Mouse (Mus musculus) limb, embryonic 12.5 days (tissue): ENCODE measurements at regions not wholly inside any gene's neighbourhood (a gene's known extent, or its start where the extent isn't known, plus 50 kb on each side); places are given as distances from the start of the nearest gene placed in this dataset.

Source experiments
- ATAC-seq: fragments of 200-750 bp; cut with Nextera tagmentation; 2 replicates; pipeline ENCODE4 v1.8.0; 2017; ENCODE audit warnings: low read depth, moderate TSS enrichment; ENCODE audit not compliant: insufficient number of reproducible peaks, insufficient read depth, low FRiP score, low TSS enrichment
- H3K27ac ChIP-seq: fragments of 300-500 bp; sonication (generic); 2 replicates; pipeline ENCODE4 v1.5.1; 2016; ENCODE audit warnings: mild to moderate bottlenecking, moderate library complexity
- H3K27me3 ChIP-seq: fragments of 300-500 bp; sonication (generic); 2 replicates; pipeline ENCODE4 v1.6.1; 2016; ENCODE audit warnings: mild to moderate bottlenecking, moderate library complexity
- H3K36me3 ChIP-seq: fragments of 300-500 bp; sonication (generic); 2 replicates; pipeline ENCODE4 v1.6.1; 2016; ENCODE audit warnings: mild to moderate bottlenecking, moderate library complexity
- H3K4me1 ChIP-seq: fragments of 300-500 bp; sonication (generic); replicated peaks from 2 replicates; pipeline ENCODE4 v1.6.1; 2016
- H3K4me2 ChIP-seq: fragments of 300-500 bp; sonication (generic); 2 replicates; pipeline ENCODE4 v1.6.1; 2016; ENCODE audit warnings: mild to moderate bottlenecking, moderate library complexity
- H3K4me3 ChIP-seq: fragments of 300-500 bp; sonication (generic); replicated peaks from 2 replicates; pipeline ENCODE4 v1.5.1; 2016; ENCODE audit warnings: mild to moderate bottlenecking
- H3K9ac ChIP-seq: fragments of 300-500 bp; sonication (generic); replicated peaks from 2 replicates; pipeline ENCODE4 v1.6.1; 2016; ENCODE audit warnings: mild to moderate bottlenecking, moderate library complexity
- H3K9me3 ChIP-seq: fragments of 300-500 bp; sonication (generic); 2 replicates; pipeline ENCODE4 v1.6.1; 2016; ENCODE audit warnings: mild to moderate bottlenecking, moderate library complexity
- WGBS: fragments of 180-500 bp; shearing (Covaris S2); methylation state at CpG from one replicate; pipeline ENCODE4 v1.1.7; 2016; 5-methylcytosine and 5-hydroxymethylcytosine counted together

DNA sequence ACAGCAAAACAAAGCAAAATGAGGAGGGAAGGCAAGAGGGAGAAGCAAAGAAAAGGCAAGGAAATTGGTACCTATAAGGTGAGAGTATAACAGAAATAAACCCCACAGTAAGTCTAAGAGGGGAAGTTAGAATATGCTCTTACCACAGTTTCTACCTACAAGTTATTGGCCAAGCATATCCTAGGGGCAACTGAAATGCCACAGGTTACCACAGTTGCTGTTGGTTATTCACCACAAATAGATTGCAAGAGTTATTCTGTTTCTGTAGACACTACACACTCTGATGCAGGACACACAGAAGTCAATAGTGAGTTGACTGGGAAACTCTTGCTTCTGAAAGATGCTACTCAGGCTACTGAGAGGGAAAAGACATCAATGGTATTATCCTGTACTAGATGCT, 129.7 kb upstream of the P3h2 start:
- H3K27me3 ChIP-seq: no peaks in the 10 kb centered on the region
- no peak overlapping the region for H3K4me3 ChIP-seq
- H3K4me2 ChIP-seq: no peak overlapping the region
- H3K27ac ChIP-seq: no peak overlapping the region
- H3K36me3 ChIP-seq: no peaks in the 10 kb centered on the region
- no peaks in the 10 kb centered on the region for H3K9me3 ChIP-seq
- no peaks in the 10 kb centered on the region for H3K4me1 ChIP-seq
- H3K9ac ChIP-seq: no peak overlapping the region
- no peak for ATAC-seq

DNA sequence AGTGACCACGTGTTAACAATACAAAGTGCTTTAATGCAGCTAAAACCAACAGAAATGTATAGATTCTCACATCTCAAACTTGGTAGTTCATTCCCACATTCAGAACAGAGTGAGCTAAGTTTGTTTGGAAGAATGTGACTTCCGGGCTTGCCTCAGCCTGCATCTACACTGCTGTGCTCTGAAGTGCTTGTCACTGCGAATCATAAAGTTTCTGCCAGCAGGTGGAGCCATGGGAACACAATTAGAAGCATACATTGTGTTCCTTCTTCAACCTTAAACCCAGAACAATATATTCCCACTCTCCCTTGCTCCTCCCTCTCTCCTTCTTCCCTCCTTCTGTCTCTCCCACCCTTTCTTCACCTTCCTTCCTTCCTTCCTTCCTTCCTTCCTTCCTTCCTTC, 128.5 kb upstream of the P3h2 start:
- H3K4me2 ChIP-seq: no peak overlapping the region
- H3K27me3 ChIP-seq: no peaks in the 10 kb centered on the region
- H3K9me3 ChIP-seq: no peaks in the 10 kb centered on the region
- H3K36me3 ChIP-seq: no peaks in the 10 kb centered on the region
- peak; percentile 86 for ATAC-seq
- H3K4me3 ChIP-seq: no peak overlapping the region
- H3K27ac ChIP-seq: no peak overlapping the region
- H3K4me1 ChIP-seq: no peaks in the 10 kb centered on the region
- no peak overlapping the region for H3K9ac ChIP-seq
- 5% methylated on average over 3 of the region's 3 CpGs for whole genome bisulfite sequencing

DNA sequence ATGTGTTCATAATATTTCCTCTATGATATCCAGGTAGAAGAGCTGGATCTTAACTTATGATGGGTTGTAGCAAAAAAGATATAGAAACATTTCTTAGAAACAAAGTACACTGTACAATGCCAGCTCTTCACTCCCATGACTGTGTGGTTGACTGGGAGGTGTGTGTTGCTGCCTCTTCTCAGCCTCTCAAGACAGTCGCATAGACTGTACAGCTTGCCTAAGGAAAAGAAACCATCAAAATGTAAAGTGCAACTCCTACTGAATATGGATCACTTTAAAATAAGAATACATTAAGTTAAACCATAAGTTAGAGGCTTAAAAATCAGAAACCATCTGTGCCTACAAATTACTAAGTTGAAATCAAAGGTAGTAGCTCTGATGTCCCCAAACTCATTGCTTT, 125.5 kb upstream of the P3h2 start:
- Histone ChIP-seq H3K27ac (no peak overlapping the region), H3K27me3 (no peaks in the 10 kb centered on the region), H3K4me2 (no peak overlapping the region), H3K36me3 (no peaks in the 10 kb centered on the region), H3K4me3 (no peak overlapping the region), H3K4me1 (no peaks in the 10 kb centered on the region), H3K9me3 (no peaks in the 10 kb centered on the region), H3K9ac (no peak overlapping the region)
- WGBS: 84% methylated on average over 1 of the region's 1 CpGs
- ATAC-seq: no peak

DNA sequence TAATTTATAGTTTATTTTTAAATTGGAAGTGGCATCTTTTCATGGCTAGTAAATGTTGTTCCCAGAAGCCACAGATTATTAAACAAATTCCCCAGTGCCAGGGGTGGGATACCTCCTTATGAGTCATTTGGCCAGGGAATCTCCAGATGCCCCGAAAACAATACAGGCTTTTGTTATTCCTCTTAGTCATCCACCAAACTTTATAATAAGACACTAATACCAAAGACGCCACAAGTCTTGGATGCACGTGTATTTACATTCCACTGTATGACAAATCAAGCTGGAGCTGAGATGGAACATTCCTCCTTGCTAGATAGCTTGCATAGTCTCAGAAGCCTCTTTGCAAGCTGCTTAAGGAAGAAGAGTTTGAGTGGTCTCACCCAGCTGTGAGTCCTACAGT, 105.8 kb upstream of the P3h2 start:
- H3K4me3 ChIP-seq: no peak overlapping the region
- ATAC-seq: no peak
- H3K9me3 ChIP-seq: peaks cover 7% of the 10 kb centered on the region
- H3K9ac ChIP-seq: no peak overlapping the region
- no peak overlapping the region for H3K27ac ChIP-seq
- H3K4me2 ChIP-seq: no peak overlapping the region
- H3K4me1 ChIP-seq: no peaks in the 10 kb centered on the region
- H3K36me3 ChIP-seq: no peaks in the 10 kb centered on the region
- H3K27me3 ChIP-seq: no peaks in the 10 kb centered on the region
- 92% methylated on average over 3 of the region's 3 CpGs for WGBS

DNA sequence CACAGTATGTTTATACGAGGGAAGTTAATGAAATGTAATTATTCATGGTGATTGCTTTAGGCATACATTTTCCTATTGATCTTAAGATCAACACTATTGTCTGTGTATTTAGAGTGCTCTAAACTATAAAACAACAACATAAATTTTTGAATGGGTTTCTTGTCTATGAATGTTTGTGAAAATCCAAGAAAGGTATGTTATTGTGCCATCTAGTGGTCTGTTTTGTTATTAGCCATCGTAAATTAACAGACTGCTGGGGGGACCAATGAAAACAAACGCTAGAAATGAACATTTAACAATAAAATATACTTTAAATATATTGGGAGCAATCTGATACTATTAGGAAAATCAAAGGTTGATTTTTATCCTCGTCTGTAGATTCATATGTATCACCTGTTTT, 93.5 kb upstream of the P3h2 start:
- H3K27ac ChIP-seq: no peak overlapping the region
- no peaks in the 10 kb centered on the region for H3K9me3 ChIP-seq
- ATAC-seq: no peak
- H3K4me2 ChIP-seq: no peak overlapping the region
- WGBS: 16% methylated on average over 4 of the region's 4 CpGs
- no peak overlapping the region for H3K9ac ChIP-seq
- no peaks in the 10 kb centered on the region for H3K36me3 ChIP-seq
- H3K4me1 ChIP-seq: no peaks in the 10 kb centered on the region
- H3K4me3 ChIP-seq: no peak overlapping the region
- H3K27me3 ChIP-seq: no peaks in the 10 kb centered on the region

DNA sequence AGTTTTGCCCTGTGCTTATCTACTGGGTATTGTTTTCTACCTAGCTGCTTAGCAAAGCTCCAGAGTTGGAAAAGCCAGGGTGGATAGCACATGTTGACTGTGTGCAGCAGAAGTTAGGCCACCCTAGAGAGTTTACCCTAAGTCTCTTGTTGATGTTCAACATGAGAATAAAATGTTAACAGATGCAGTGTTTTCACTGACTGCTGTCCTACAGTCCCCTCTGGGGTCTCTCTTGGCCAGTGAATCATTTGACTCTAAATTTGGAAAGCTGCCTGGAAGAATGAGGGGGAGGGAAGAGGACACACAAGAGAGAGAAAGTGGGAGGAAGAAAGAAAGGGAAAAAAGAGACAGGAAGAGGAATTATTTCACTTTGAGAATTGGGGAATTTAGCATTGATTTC, 90.8 kb upstream of the P3h2 start:
- no peaks in the 10 kb centered on the region for H3K27me3 ChIP-seq
- no peak overlapping the region for H3K4me3 ChIP-seq
- no peaks in the 10 kb centered on the region for H3K36me3 ChIP-seq
- H3K4me2 ChIP-seq: no peak overlapping the region
- no peak overlapping the region for H3K27ac ChIP-seq
- ATAC-seq: no peak
- H3K9ac ChIP-seq: no peak overlapping the region
- H3K4me1 ChIP-seq: no peaks in the 10 kb centered on the region
- H3K9me3 ChIP-seq: no peaks in the 10 kb centered on the region

DNA sequence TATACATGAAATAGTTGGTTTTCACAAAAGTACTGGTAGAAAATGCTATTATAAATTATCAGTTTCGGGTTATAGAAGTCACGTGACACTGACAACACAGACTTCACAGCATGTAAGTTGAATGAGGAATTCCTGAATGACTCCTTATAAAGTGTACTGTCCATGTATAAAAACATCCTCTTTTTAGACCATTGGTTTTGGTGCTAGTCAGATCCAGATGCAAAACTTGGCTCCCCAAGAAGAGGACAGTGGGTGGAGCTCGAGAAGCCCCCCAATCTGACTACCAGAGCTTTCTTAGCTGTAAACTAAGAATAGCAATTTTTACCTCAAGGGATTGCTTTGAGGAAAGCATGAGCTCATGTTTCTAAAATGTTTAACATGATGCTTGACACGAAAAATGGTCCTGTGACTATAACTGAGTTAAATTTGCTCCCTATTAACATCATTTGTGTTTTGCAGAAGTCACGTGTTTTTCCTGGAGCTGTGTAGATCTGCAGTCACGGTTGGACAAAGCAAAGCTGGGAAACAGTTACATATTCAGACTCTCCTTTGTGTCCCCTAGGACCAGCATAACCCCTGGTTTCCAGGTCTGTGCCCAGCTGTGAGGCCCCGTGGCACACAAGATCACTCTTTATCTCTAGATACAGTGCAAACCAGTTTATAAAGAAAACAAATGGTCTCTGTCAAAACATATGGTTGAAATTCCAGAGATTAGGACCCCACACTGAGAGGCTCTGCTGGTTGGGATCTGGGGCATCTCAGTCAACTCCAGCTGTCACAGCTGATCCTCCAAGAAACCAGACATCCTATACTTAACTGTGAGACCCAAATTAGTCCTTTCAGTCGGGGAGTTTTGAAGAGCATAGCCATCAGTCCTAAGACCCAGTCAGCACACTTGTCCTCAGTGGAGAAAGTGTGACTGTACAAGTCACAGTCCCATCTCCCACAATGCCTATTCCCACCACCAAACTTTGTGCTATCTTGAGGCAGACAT, 80.0 kb upstream of the P3h2 start:
- Histone ChIP-seq H3K9ac (no peak overlapping the region), H3K9me3 (no peaks in the 10 kb centered on the region), H3K27me3 (no peaks in the 10 kb centered on the region), H3K4me3 (no peak overlapping the region), H3K36me3 (no peaks in the 10 kb centered on the region), H3K4me1 (0 out of 2 replicates have a peak, but pooled peaks cover 4% of the 10 kb centered on the region), H3K4me2 (no peak overlapping the region), H3K27ac (peak overlapping the region; percentile 50)
- peak; percentile 63; the same call in 1 of the 2 replicates for ATAC-seq
- 48% methylated on average over 8 of the region's 8 CpGs for WGBS

DNA sequence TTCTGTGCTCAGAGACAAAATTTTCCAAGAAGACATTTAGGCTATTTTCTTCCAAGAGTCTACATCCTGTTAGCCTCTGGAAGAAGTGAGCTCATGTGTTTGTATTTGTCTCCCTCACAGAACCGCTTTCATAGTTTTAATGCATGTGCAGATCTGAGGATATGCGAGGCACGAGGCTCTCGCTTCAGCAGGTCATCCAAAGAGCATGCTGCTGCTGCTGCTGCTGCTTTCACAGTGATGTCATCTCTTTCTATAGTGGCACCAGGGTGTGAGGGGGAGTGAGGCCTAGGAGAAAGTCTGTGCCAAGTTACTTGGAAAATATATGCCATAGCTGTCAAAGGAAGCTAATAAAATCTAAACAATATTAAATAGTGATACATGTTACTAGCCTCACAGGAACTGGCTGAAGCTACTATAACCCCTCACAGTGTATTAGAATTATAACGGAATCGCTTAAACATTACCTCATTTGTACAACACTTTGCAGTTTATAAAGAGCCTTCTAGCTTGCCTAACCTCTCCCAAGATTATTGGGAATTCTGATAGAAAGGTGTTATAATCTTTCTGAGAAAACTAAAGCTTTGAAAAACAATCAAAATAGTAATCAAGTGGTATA, 79.2 kb upstream of the P3h2 start:
- H3K4me2 ChIP-seq: no peak overlapping the region
- H3K9me3 ChIP-seq: no peaks in the 10 kb centered on the region
- no peak overlapping the region for H3K4me3 ChIP-seq
- H3K27ac ChIP-seq: no peak overlapping the region
- WGBS: 65% methylated on average over 6 of the region's 6 CpGs
- no peaks in the 10 kb centered on the region for H3K27me3 ChIP-seq
- H3K36me3 ChIP-seq: no peaks in the 10 kb centered on the region
- 0 out of 2 replicates have a peak, but pooled peaks cover 4% of the 10 kb centered on the region for H3K4me1 ChIP-seq
- no peak overlapping the region for H3K9ac ChIP-seq
- no peak for ATAC-seq

DNA sequence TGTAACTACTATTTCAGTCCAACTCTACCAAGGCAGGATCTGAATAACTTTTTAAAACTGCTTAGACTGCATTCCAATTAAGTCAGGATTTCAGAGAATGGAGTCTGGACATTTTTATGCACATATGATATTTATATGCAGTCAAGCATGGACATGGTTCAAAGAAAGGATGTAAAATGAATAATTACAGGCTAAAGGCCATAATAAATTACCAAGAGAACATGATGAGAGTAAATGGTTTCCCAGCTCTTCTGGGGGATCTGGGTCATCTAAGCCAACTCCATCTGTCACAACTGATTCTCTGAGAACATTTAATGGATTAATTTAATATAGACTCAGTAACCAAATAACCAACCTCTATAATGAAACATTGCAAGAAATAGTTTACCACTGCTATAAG, 77.9 kb upstream of the P3h2 start:
- no peak overlapping the region for H3K4me2 ChIP-seq
- ATAC-seq: no peak

DNA sequence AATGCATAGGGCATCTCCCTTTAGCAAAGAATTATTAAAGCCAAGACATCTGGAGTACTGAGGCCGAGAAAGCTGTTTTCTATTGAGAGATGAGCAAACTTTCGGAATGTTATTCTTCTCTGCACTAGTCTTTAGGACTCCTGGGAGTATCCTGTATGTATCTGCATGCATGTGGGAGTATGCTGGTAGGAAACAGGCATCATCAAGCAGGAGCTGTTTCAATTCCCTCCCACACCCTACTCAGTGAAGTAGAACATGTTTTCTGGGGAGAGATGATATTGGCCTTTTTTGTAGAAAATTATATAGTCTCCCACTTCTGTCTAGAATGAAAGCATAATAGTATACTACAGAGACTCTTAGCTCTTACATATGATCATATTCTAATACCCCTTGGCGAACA, 76.1 kb upstream of the P3h2 start:
- Histone ChIP-seq H3K27me3 (no peaks in the 10 kb centered on the region), H3K9me3 (no peaks in the 10 kb centered on the region), H3K4me1 (0 out of 2 replicates have a peak, but pooled peaks cover 4% of the 10 kb centered on the region), H3K36me3 (no peaks in the 10 kb centered on the region), H3K27ac (no peak overlapping the region), H3K4me2 (no peak overlapping the region), H3K9ac (no peak overlapping the region), H3K4me3 (no peak overlapping the region)
- no peak for ATAC-seq
- 84% methylated on average over 3 of the region's 3 CpGs for WGBS

More for the DNA sequence above, 77.9 kb upstream of the P3h2 start:
- Histone ChIP-seq H3K9me3 (no peaks in the 10 kb centered on the region), H3K27me3 (no peaks in the 10 kb centered on the region), H3K4me3 (no peak overlapping the region), H3K36me3 (no peaks in the 10 kb centered on the region), H3K4me1 (0 out of 2 replicates have a peak, but pooled peaks cover 4% of the 10 kb centered on the region), H3K27ac (no peak overlapping the region), H3K9ac (no peak overlapping the region)

DNA sequence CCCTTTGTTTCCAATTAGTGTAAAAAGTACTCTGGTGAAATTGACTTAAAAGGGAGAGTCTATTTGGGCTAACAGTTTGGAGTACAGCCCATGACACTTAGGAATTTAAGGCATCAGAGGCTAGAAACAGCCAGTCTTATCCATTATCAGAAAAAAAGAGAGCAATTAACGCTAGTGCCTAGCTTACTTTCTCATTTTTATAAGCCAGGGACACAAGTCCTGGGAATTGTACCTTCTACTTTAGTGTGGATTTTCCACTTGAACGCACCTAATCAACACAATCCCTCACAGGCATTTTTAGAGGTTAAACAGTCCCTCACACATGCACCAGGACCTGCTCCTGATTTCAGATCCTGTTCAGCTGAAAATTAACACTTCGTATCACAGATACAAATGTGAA, 65.9 kb upstream of the P3h2 start:
- H3K4me2 ChIP-seq: no peak overlapping the region
- ATAC-seq: no peak
- 0 out of 2 replicates have a peak, but pooled peaks cover 5% of the 10 kb centered on the region for H3K4me1 ChIP-seq
- H3K9ac ChIP-seq: no peak overlapping the region
- H3K27ac ChIP-seq: no peak overlapping the region
- no peaks in the 10 kb centered on the region for H3K27me3 ChIP-seq
- no peaks in the 10 kb centered on the region for H3K9me3 ChIP-seq
- no peaks in the 10 kb centered on the region for H3K36me3 ChIP-seq
- H3K4me3 ChIP-seq: no peak overlapping the region
- WGBS: 38% methylated on average over 3 of the region's 3 CpGs
